Mouse (Mus musculus) lung, postnatal 4 days (tissue): ENCODE measurements around the gene Crk.

Source experiments
- DNase-seq, 2 experiments: peaks; one replicate each; pipeline ENCODE4 v3.0.0; 2021

Crk gene

DNA sequence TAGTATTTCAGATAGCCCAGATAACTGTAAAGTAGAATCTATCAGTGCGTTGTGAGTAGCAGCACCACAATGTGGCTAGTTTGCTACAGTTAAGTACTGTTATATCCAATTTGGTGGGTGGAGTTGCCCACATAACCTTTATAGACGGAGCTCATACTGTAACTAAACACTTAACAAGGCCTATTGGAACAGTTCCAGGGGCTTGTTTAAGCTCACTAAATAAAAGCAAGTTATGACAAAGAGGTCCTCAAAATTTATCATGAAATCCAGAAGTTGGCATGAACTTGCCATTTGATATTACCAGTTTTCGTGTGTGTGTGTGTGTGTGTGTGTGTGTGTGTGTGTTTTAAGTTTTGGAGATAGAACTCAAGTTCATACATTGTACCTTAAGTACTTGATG lies 61.1 kb downstream of the Crk start:
- DNase-seq = no peak

GRCm38 (mm10) chr11:75741615-75742014 lies 62.6 kb downstream of the Crk start:
- no peak for DNase-seq

DNA sequence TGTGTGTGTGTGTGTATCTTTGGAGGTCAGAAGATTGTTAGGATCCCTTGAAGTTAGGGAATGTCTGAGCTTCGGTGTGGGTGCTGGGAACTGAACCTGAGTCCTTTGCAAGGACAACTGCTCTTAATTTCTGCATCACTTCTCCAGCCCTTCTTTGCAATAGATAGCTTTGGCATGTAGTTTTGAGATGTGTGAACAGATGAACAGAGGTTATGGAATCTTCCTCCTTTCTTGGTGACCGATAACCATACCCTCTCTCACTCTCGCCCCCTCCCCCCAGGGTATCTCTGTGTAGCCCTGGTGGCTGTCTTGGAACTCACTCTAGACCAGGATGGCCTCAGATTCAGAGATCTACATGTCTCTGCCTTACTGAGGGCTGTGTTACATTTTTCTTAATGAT lies 65.7 kb downstream of the Crk start:
- DNase-seq = no peak

GRCm38 (mm10) chr11:75750537-75750936 lies 71.5 kb downstream of the Crk start:
- DNase-seq = no peak

GRCm38 (mm10) chr11:75751082-75751481 lies 72.0 kb downstream of the Crk start:
- DNase-seq = no peak
